Mouse (Mus musculus) 416B (cell line): ENCODE data around the gene Tnfrsf13c.

Experiments used
- DNase-seq: peaks from one replicate; pipeline ENCODE4 v3.0.0; 2011; ENCODE audit warnings: low read depth

Tnfrsf13c gene

DNA sequence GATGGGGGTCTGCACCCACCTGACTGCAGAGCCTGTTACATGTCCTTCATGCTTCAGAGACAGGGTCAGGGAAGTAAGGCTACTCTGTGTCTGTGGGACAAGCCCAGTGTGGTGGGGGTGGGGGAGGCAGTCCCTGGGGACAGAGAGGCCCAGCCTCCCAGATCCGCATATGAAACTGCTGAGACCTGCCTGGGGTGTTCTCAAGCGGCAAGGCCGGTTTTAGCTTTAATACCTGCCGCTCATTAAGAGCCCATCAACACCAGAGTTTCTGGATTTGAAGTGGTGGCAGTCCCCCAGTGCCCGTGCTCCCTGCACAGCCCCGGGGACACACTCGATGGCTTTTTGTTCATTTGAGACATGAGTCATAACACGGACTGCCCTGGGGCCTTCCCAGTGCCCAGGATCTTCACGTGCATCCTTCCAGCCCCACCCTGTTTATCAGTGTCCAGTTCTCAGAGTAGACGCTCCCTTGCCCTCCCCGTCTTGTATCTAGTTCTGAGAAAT lies 5.4 kb upstream of the Tnfrsf13c start:
- DNase-seq, result no peak

DNA sequence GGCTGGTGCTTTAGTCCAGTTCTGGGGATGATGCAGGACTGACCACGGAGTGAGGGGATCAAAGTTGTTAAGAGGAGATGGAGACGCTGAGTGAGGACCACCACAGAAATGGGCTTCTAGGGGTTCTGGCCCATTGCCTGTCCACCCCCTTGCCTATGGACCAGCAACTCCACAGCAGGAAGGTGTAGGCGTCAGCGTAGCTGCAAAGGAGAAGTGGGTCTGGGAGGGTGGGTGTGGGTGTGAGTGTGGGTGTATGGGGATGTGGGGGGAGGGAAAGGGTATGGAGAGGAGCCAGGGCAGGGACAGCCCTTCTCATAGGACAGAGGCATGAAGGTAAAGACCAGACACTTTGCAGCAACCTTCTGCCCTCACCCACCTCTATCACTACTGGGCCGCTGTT lies 1.6 kb upstream of the Tnfrsf13c start:
- no peak for DNase-seq

DNA sequence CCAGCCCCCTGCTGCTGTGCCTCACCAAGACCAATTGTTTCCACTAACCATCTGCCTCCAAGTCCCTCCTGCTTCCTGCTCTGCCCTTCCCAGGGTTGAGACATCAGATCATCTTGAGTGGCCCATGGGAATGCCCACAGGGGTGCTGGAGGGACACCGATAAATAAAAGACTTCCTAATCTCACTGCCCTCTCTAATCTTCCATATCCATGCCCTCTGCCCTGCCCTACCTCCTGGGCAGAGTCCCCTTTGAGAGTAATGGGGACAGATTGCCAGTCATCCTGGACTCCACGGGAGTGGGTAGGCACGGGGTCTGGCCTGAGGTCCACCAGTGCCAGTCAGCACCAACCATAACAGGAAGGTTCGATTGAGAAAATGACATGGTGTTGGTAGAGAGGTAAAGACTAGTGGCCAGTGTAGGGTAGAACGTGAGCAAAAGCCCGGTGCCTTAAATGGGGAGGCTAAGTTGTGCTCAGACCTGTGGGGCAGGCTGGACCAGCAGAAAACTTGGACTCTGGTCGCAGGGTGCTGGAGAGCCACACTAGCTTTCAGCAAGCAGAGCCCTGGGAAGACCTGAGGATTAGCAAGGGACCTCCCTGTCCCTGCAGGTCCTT lies 540 bp upstream of the Tnfrsf13c start:
- no peak for DNase-seq

DNA sequence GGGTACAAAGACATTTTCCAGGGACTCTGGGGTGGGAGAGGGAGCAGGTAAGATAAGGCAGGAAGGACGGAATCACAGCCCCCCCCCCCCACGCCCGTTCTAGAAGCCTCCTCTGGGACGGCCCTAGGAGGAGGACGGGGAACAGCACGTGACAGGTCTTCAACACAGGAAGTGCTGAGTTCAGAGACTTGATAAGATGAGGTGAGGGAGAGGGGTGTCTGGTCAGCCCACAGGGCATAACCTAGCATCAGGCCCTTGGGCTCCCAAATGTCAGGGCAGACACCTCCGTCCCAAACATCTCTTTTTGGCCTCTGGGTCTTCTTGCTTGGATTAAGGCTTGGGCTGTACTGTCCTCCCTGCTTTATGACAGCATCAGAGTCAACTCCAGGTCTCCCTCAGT lies 918 bp downstream of the Tnfrsf13c start:
- DNase-seq, result no peak

DNA sequence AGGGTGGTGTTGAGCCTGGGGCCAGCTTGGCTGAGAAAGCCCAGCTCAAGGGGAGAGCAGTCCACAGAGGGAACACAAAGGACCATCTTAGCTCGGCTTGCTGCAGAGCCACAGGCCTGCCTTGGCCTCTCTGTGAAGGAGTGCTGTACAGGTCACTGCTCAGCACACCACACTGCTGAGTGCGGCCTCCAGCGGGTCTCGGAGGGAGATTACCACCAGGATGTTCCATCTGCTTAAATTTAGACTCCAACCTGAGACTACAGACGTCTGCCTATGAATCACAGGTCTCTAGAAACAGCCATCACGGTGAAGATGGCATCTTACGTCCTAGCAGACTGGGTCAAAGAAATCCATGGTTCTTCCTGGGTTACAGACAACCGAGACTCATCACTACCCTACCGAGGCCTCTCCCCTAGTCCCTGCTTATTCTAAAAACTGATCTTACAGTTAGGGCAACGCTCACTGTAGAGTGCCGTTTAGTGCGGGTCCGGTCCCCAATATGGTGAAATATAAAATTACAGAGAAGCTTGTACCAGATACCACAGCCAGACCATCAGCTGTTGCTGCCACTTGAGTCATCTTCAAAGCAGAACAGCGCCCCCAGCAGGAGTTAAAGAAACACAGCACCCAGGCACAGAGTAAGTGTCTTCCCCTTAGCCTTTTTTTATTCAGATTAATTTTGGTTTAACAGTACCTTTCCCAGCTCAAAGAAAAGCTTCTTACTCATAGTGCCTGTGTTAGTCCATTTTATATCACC lies 2.9 kb downstream of the Tnfrsf13c start:
- peak; percentile 69 for DNase-seq

DNA sequence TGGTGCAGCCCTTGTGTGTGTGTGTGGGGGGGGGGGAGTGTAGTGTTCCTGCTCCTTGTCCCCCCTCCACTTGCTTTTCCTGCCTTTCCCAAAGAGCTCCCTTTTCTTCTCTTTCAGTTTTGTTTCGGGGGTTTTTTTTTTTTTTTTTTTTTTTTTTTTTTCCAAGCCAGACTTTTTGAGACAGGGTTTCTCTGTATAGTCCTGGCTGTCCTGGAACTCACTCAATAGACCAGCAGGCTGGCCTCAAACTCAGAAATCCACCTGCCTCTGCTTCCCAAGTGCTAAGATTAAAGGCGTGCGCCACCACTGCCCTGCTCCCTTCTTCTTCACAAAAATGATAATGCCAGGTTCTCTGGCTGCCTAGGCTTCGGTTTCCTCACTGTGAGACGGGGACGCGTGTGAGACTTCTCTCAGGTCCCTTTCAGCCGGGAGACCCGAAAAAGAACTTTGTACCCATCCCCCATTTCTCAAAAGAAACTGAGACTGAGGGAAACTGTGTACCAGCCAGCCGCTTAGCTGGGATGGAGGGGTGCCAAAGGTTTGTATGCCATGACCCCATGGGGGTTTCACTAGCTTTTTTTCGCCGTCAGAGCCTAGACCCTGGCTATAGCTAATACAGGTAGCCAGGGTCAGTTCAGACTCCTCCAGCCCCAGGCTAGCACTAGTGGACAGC lies 4.0 kb downstream of the Tnfrsf13c start:
- DNase-seq, result no peak

DNA sequence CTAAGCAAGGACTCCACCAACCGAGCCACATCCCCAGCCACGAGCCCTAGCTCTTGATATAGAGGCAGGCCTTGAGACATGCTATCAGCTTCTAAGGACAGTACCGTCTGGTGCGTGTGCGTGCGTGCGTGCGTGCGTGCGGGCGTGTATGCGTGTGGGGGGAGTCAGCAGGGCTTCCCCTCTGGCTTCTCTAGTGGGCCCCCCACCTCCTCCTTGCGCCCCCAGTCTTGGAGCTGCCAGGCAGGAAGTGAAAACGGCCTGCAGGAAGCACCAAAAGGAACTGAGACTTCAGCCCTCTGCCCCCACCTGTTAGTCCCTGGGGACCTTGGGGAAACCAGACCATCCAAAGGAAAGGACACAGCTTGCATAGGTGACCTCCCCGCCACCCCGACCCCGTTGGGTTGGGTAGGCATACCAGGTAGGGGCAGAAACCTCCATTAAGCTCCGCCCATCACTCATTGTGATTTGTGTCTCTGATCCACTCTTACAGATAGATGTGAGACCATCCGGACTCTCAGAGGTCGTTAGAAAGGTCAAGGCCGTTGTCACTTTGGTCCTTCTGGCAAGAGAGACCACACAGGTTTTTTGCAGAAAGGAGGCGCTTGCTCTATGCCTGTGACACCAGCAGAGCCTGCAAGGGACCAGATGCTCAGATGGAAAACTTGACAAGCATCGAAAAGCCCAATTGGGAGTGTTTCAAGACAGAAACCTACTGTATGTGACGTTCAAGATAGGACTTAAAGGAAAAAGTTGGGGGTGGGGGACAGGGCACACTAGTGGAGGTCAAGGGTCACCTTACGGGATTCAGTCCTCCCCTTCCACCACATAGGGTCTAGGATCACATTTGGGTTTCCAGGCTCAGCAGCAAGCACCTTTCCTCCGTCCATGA lies 5.1 kb downstream of the Tnfrsf13c start:
- DNase-seq, result no peak

DNA sequence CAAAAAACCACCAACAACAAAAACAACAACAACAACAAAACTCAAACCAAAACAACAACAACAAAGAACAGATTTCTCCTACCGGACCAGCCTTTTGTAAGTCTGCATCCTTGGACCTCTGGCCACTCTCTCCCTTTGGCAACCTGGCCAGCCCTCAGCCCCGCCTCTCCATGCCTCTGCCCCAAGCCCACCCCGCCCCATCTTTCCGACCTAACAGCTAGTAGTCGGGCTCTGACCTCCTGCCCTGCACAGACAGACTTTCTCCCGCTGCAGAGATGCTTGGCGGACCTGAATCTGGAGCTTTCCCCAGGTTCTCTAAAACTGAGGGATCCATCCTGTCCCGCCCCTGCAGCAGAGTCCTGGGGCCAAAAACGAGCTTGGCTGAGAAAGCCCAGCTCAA lies 6.2 kb downstream of the Tnfrsf13c start:
- no peak for DNase-seq

DNA sequence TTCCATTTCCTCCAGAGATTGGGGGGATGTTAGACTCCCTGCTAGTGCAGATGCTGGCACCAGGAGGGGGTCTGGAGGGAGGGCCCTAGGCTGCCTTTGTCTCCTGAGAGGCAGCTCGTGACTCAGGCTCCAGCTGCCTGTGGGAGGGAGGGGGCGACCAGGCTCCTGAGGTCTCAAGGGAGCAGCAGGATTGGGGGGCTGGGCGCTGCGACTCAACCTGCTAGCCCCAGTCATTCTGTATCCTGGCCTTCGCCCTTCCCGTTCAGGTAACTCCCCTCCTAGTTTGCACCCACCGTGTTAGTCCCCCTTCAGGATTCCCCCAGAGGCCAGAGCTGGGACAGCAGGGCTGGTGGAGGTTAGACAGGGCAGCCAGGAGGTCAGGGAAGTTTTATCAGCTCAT lies 7.1 kb downstream of the Tnfrsf13c start:
- no peak for DNase-seq

DNA sequence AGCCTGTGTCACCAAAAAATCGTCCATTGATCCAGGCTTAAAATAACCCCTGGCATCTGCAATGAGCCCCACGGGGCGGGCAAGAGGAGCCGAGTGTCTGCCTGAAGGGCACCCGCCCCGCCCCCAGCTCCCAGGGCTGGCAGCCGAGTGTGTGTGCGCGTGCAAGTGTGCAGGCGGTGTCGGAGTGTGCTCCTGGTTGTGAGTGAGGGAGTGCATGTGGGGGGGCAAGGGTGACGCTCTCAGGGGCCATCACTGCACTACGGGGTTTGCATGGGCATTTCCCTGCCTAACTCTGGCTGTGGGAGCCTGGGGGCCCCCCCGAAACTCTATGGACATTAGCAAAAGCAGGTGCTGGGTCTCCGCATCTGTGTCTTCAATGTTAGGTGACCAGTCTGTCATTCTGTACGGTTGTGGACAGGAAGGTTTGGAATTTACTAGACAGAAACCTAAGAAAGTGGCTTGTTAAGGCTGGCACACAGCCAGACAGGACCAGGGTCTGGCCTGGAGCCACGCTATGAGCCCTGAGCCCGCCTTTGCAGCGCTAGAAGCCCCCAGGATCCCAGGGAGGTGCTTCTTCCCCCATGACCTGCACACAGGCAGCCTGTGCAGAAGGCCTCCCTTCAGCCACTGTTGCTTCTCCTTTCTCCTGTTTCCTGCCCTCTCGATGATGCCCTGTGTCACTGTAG lies 7.9 kb downstream of the Tnfrsf13c start:
- no peak for DNase-seq

DNA sequence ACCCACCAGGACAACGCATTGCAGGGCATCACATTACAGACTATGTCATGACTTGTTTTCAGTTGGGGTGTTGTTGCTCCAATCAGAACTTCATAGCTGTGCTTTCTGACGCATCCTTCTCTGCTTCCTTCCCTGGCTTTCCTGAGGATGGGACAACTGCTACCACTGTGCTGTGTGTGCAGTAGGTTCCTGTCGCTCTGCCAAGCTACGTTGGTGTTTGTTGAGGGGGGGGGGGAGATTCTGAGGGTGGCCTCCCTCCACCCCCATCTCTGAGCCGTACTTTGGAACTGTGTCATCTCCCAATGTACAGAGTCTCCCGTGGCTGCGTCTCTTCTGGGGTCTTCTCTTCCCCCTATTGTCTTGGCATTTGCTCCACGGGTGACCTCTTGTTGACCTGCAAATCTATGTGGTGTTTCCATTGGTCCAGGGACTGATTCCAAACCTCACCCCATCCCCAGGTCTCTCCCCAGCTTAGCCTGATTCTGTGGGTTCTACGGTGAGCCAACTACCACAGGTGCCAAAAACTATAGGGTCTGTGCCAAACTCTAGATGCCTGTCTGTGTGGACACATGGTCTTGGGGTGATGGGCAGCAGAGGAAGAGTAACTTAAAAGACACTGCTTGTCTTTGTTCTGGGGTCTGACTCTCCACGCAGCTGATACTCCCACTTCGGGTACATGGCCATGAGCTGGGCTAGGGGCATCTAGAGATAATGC lies 8.7 kb downstream of the Tnfrsf13c start:
- no peak for DNase-seq

DNA sequence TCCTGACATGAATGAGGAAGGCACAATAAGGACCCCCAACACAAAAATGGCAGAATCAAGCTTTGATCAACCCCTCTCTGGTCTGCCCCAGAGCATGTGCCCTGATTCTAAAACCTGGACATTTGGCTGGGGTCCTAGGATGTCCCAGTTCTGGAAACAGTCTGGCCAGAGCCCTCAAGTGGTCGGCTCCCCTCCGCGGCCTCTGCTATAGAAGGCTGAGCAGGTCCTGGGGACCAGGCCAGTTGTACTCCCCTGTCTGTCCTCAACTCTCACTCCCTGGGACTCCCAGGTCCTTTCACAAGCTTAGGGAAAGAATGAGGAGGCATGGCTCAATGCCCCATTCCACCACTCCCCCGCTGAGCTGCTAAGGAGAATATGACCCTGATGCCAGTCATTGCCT lies 10.9 kb downstream of the Tnfrsf13c start:
- DNase-seq, result no peak

DNA sequence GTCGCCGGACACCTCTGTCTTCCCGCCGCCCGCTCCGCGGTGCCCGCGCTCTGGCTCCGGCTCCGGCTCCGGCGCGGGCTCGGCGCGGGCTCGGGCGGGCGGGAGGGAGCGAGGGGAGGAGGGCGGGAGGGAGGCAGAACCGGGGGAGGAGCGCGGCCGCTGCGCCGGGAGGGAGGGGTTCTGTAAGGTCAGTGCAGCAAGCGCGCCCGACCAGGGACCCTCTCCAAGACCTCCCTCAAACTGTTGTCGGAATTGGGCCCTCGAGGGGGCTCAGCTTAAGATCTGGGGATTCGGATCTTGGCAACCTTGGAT lies 11.5 kb downstream of the Tnfrsf13c start, which contains the start of gene Shisa8:
Gene Shisa8 (minus strand): TSS at position 64 of the 312 bp plus-strand sequence.
- no peak for DNase-seq

DNA sequence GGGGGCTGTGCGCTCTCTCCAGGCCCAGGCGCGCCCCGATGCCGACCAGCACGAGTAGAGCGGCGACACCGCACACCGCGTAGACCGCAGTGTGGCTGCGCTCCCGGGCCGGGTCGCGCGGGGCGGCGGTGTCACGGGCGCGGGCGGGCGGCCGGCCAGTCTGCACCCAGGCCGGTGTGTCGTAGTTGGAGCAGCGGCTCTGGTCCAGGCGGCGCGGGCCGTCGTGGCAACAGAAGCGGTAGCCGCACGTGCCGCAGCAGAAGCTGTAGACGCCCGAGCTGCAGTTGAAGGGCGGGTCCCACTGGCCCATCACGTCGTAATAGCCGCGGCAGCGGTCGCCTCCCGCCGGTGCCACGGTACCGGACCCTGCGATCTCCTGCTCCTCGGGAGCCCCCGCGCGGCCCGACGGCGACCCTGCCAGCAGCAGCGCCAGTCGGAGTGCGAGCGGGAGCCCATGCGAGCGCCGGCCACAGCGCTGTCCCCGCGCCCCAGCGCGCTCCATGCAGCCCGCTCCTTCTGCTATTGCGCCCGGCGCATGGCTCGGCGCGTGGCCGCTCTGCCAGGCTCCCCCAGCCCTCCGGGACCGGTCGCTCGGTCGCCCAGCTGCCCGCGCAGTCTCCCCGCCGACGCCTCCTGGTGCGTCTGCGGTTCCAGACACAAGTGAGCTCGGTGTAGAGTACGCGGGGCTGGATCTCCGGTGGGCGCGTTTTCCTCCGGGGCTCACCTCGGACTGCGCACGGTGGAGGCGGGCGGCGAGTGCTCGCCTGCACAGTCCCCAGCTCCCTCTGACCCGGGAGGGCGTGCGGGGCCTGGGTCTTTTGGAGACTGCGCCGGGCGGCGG lies 12.0 kb downstream of the Tnfrsf13c start:
- DNase-seq, result no peak

DNA sequence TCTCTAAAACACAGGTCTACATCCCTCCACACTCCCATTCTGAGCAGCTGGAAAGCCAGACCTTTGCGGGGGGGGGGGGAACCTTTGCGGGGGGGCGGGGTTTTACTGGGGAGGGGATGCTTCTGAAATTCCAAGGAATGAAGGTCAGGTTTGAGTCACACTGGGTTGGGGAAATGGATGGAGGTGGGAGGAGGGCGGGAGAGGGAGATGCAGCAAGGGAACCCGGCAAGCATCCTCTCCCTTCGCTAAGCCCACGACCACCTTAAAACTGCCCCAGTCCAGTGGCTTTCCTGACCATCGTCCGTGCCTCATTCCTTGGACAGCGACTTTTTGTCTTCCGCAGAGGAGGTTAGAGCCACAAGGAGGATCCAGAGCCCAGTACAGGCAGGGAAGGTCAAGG lies 12.9 kb downstream of the Tnfrsf13c start:
- no peak for DNase-seq

DNA sequence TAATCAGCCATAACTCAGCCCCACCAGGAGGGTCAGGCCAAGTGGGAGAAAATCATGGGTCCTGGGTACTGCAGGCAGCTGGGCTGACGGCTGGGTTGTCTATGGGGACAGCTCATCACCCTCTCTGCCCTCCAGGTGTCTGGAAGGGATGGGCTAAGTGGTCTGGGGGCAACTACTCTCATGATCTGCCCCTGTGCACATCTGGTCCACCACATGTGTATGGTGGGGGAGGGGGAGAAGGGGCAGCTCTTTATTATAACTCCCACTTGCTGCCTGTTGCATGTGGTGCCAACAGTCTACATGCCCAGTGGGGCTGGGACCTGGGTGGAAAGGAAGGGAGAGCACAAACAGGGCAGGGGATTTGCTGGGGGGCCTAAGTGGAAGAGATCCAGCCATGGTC lies 13.4 kb downstream of the Tnfrsf13c start:
- no peak for DNase-seq

DNA sequence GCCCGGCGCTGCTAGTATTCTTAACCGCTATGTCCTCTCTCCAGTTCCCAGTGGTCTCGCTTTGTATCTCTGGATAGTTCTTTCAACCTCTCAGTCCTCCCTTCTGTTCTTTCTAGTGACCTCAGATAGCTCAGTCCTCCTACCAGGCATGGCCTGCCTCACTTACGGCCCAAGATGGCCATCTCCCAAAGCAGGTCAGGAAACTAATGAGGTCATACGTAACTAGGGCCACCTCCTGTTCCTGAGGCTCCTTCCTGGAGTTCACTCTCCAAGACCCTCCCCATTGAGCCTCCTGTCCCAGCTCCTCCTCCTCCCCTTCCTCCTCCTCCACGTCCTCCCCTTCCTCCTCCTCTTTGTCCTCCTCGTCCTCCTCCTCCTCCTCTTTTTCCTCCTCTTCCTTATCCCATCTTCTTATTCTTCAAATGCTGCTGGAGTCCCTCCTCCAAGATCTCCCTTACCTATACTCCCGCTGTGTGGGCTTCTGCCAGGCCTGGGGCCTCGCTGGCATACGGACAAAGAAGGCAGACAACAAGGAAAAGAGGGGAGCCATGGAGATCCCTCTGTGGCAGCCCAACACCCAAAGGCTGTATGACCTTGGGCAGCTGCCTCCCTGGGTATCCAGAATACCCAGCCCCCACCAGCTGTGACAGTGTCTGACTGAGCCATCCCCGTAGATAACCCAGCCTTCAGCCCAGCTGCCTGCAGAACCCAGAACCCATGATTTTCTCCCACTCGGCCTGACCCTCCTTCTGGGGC lies 14.7 kb downstream of the Tnfrsf13c start:
- no peak for DNase-seq

DNA sequence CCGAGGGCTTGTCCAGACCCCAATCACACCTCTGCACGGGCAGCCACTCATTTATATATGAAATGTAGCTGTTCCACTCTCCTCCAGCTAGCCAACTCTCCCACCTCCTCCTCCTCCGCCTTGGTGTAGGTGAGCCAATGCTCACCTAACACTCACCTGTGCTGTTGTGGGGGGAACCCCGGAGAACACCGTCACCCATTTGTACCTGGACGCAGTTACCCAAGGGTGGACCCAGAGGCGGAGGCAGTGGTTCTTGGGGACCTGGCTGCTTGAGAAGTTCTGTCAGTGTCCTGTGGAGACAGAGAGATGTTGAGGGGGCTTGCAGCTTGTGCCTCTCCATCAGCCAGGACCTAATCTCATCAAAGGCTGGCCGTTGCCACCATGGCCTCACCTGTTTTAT lies 15.9 kb downstream of the Tnfrsf13c start:
- no peak for DNase-seq

DNA sequence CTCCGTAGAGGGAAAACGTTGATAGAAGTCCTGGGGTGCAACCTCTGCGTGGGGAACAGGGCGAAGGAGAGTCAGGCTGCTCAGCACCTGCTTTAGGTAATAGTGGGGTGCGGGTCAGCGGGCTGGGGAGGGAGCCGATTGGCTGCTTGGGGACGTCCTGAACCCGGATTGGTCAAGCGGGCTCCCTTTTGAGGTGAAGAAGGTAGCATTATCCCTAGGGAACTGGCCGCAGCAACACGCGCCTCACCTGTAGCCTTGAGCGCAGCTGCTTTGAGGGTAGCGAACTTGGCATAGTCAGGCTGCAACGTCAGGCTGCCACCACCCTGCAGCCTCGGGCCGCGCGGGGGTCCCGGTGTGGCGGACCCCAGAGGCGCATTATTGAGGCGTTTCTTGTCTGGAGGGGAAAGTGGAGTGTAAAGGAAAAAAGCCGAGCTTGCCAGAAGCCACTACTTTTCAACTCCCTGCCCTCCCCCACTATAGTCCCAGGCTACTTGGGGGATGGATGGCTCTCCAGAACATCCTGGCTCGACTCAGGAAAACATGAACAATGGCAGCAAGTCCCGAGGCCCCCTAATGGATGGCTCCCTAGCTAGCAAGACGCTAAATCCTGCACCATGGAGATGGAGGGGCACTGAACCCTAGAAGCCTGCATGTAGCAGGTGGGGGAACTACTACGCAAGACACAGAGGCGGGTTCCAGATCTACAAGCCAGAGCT lies 16.5 kb downstream of the Tnfrsf13c start:
- no peak for DNase-seq
